Mouse (Mus musculus): ENCODE data around the gene Hes6. TPM values are rescaled to one million over a fixed set of nuclear protein-coding genes. Genes with fewer than 3 reads are reported as not detected.

Gene Hes6
- total RNA-seq (2014; rRNA removed) (105 and 119 TPM in 2 replicates), polyA plus RNA-seq (2015; fragmentation: Nextera tagmentation; extraction: Ambion mirVana) (111 and 113 TPM in 2 replicates)

- Histone ChIP-seq H3K9ac (replicated peaks; ENCODE audit: low read length, poor library complexity, severe bottlenecking) (peak within 1 kb of the TSS; percentile 81), H3K36me3 (ENCODE audit: insufficient read depth, low read length) (peaks cover 16% of the 10 kb centered on the region; the same call in 1 of the 2 replicates), H3K4me3 (ENCODE audit: low read depth, low read length) (peak within 1 kb of the TSS; percentile 66), H3K27me3 (ENCODE audit: insufficient read depth, low read length) (no peaks in the 10 kb centered on the region), H3K27ac (ENCODE audit: low read depth, low read length) (peak within 1 kb of the TSS; percentile 88), H3K4me1 (ENCODE audit: insufficient read depth, low read length) (peaks cover 9% of the 10 kb centered on the region), H3K4me2 (ENCODE audit: low read depth, low read length, poor library complexity, severe bottlenecking) (peak within 1 kb of the TSS; percentile 97), H3K9me3 (ENCODE audit: low read length) (no peaks in the 10 kb centered on the region)
- WGBS: under 1% methylated on average over 33 of the region's 39 CpGs
- DNase-seq (ENCODE audit: low spot score) (peak; percentile 95), ATAC-seq (ENCODE audit: low FRiP score) (peak; percentile 55)
- TF ChIP-seq CTCF (IDR thresholded peaks at IDR 0.05): no peak
These were observed at the start of gene Hes6 for GRCm38 (mm10) chr1:91413898-91414594. Gene Hes6 (minus strand): TSS chr1:91414038.

GRCm38 (mm10) chr1:91463336-91463995, 49.6 kb upstream of the Hes6 start:
- H3K4me1 ChIP-seq (ENCODE audit: insufficient read depth, low read length): peaks cover 3% of the 10 kb centered on the region; the same call in 1 of the 2 replicates
- no peak for TF ChIP-seq CTCF (IDR thresholded peaks at IDR 0.05)
- no peak overlapping the region for H3K9ac ChIP-seq (replicated peaks; ENCODE audit: low read length, poor library complexity, severe bottlenecking)
- no peaks in the 10 kb centered on the region for H3K36me3 ChIP-seq (ENCODE audit: insufficient read depth, low read length)
- ATAC-seq (ENCODE audit: low FRiP score) (no peak), DNase-seq (ENCODE audit: low spot score) (no peak)
- no peak overlapping the region for H3K27ac ChIP-seq (ENCODE audit: low read depth, low read length)
- H3K27me3 ChIP-seq (ENCODE audit: insufficient read depth, low read length): no peaks in the 10 kb centered on the region
- H3K9me3 ChIP-seq (ENCODE audit: low read length): no peaks in the 10 kb centered on the region
- no peak overlapping the region for H3K4me3 ChIP-seq (ENCODE audit: low read depth, low read length)
- H3K4me2 ChIP-seq (ENCODE audit: low read depth, low read length, poor library complexity, severe bottlenecking): no peak overlapping the region
- WGBS: 89% methylated on average over 13 of the region's 13 CpGs

GRCm38 (mm10) chr1:91460564-91460963, 46.7 kb upstream of the Hes6 start:
- Histone ChIP-seq H3K4me3 (ENCODE audit: low read depth, low read length) (no peak overlapping the region), H3K4me2 (ENCODE audit: low read depth, low read length, poor library complexity, severe bottlenecking) (no peak overlapping the region), H3K9ac (replicated peaks; ENCODE audit: low read length, poor library complexity, severe bottlenecking) (no peak overlapping the region), H3K27ac (ENCODE audit: low read depth, low read length) (no peak overlapping the region), H3K4me1 (ENCODE audit: insufficient read depth, low read length) (peaks cover 14% of the 10 kb centered on the region; the same call in 1 of the 2 replicates), H3K9me3 (ENCODE audit: low read length) (no peaks in the 10 kb centered on the region), H3K27me3 (ENCODE audit: insufficient read depth, low read length) (no peaks in the 10 kb centered on the region), H3K36me3 (ENCODE audit: insufficient read depth, low read length) (no peaks in the 10 kb centered on the region)
- DNase-seq (ENCODE audit: low spot score) (no peak), ATAC-seq (ENCODE audit: low FRiP score) (no peak)
- WGBS: 36% methylated on average over 4 of the region's 4 CpGs
- no peak for TF ChIP-seq CTCF (IDR thresholded peaks at IDR 0.05)

- peak overlapping the region; percentile 73 for H3K4me2 ChIP-seq (ENCODE audit: low read depth, low read length, poor library complexity, severe bottlenecking)
- H3K27ac ChIP-seq (ENCODE audit: low read depth, low read length): peak overlapping the region; percentile 65
- ATAC-seq (ENCODE audit: low FRiP score): no peak
- DNase-seq (ENCODE audit: low spot score): no peak
- H3K9me3 ChIP-seq (ENCODE audit: low read length): no peaks in the 10 kb centered on the region
- peak overlapping the region; percentile 77 for H3K4me3 ChIP-seq (ENCODE audit: low read depth, low read length)
- no peaks in the 10 kb centered on the region for H3K36me3 ChIP-seq (ENCODE audit: insufficient read depth, low read length)
- H3K4me1 ChIP-seq (ENCODE audit: insufficient read depth, low read length): peaks cover 14% of the 10 kb centered on the region; the same call in 1 of the 2 replicates
- TF ChIP-seq CTCF (IDR thresholded peaks at IDR 0.05): no peak
- H3K27me3 ChIP-seq (ENCODE audit: insufficient read depth, low read length): no peaks in the 10 kb centered on the region
- 41% methylated on average over 7 of the region's 7 CpGs for WGBS
- H3K9ac ChIP-seq (replicated peaks; ENCODE audit: low read length, poor library complexity, severe bottlenecking): 0 out of 2 replicates have a peak overlapping the region, but pooled peaks have one; percentile 52
These were observed 46.2 kb upstream of the Hes6 start for GRCm38 (mm10) chr1:91460069-91460468.

GRCm38 (mm10) chr1:91459059-91459809, 45.4 kb upstream of the Hes6 start, which contains the start of gene Per2:
Gene Per2 (minus strand): TSS chr1:91459324.
- H3K4me1 ChIP-seq (ENCODE audit: insufficient read depth, low read length): peaks cover 14% of the 10 kb centered on the region; the same call in 1 of the 2 replicates
- under 1% methylated on average over 90 of the region's 91 CpGs for WGBS
- peak within 1 kb of the TSS; percentile 74 for H3K9ac ChIP-seq (replicated peaks; ENCODE audit: low read length, poor library complexity, severe bottlenecking)
- ATAC-seq (ENCODE audit: low FRiP score) (peak; percentile 96), DNase-seq (ENCODE audit: low spot score) (peak; percentile 100)
- TF ChIP-seq CTCF (IDR thresholded peaks at IDR 0.05): peak; percentile 65
- peak within 1 kb of the TSS; percentile 80 for H3K4me2 ChIP-seq (ENCODE audit: low read depth, low read length, poor library complexity, severe bottlenecking)
- H3K9me3 ChIP-seq (ENCODE audit: low read length): no peaks in the 10 kb centered on the region
- H3K4me3 ChIP-seq (ENCODE audit: low read depth, low read length): peak within 1 kb of the TSS; percentile 77
- no peaks in the 10 kb centered on the region for H3K36me3 ChIP-seq (ENCODE audit: insufficient read depth, low read length)
- peak within 1 kb of the TSS; percentile 75 for H3K27ac ChIP-seq (ENCODE audit: low read depth, low read length)
- H3K27me3 ChIP-seq (ENCODE audit: insufficient read depth, low read length): no peaks in the 10 kb centered on the region
